Mouse (Mus musculus): Measurements from ENCODE around the gene Phex.

DNA sequence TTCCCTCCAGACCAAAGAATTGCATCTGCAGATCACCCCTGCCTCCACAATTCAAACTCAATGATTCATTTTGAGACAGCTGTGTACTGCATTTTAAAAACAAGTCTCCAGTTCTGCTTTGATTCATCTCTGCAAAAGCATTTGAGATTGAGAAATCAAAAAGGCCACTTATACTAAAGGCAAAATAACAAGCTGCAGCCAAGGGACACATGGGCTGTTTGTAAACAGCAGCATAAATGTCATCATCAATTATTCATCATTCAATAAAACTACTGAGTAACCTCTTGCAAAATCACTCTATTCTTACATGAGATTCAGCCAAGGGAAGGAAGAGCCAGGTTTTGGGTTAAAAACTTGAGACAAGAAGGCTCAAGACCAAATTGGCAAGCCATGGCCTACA is 122.7 kb downstream of the Phex start:
- TF ChIP-seq POLR2A (IDR thresholded peaks at IDR 0.05; ENCODE audit: extremely low read depth, insufficient read depth, low read length), result no peak
- TF ChIP-seq CTCF (IDR thresholded peaks at IDR 0.05; ENCODE audit: extremely low read depth, insufficient read depth, low read length), result no peak

All from cortical plate, adult 2 months (tissue).